Mouse (Mus musculus) myocyte (in vitro differentiated cells): ENCODE measurements around the gene Lax1. TPM values are rescaled to one million over a fixed set of nuclear protein-coding genes. Genes with fewer than 3 reads are reported as not detected.

Experiments used
- H3K27me3 ChIP-seq: one replicate; pipeline ENCODE4 v1.6.1; 2011; ENCODE audit not compliant: control insufficient read depth, insufficient read depth, insufficient read length
- H3K36me3 ChIP-seq: one replicate; pipeline ENCODE4 v1.6.1; 2011; ENCODE audit not compliant: control insufficient read depth, insufficient read depth
- H3K4me2 ChIP-seq: one replicate; pipeline ENCODE4 v1.6.1; 2011; ENCODE audit warnings: low read depth, control low read depth
- H3K4me3 ChIP-seq: one replicate; pipeline ENCODE4 v1.5.1; 2011; ENCODE audit warnings: mild to moderate bottlenecking, control low read depth, moderate library complexity
- H3K79me2 ChIP-seq: one replicate; pipeline ENCODE4 v1.6.1; 2011; ENCODE audit not compliant: control insufficient read depth, insufficient read depth
- H3ac ChIP-seq: one replicate; pipeline ENCODE4 v1.6.1; 2011; ENCODE audit not compliant: control insufficient read depth, insufficient read length
- CEBPB ChIP-seq: IDR thresholded peaks from 2 replicates; pipeline ENCODE4 v1.6.1; 2011; ENCODE audit warnings: mild to moderate bottlenecking, moderate library complexity; ENCODE audit not compliant: poor library complexity, insufficient read depth, severe bottlenecking
- E2F4 ChIP-seq: IDR thresholded peaks from one replicate; pipeline ENCODE4 v1.6.1; 2011; ENCODE audit warnings: mild to moderate bottlenecking, control low read depth, moderate library complexity; ENCODE audit not compliant: insufficient read depth
- MAX ChIP-seq: IDR thresholded peaks from one replicate; pipeline ENCODE4 v1.6.1; 2011; ENCODE audit warnings: low read depth, mild to moderate bottlenecking, control low read depth
- MYOD1 ChIP-seq, 3 experiments: IDR thresholded peaks; one replicate each; pipeline ENCODE4 v1.6.1; 2011; ENCODE audit warnings: control low read depth in 2 of 3, low read depth in 2 of 3, mild to moderate bottlenecking in 2 of 3, moderate library complexity in 1 of 3; ENCODE audit not compliant: insufficient read length in 2 of 3, control insufficient read depth in 1 of 3
- MYOG ChIP-seq, 3 experiments: IDR thresholded peaks; one replicate each; pipeline ENCODE4 v1.6.1; 2011; ENCODE audit warnings: control low read depth in 2 of 3, low read depth in 2 of 3, mild to moderate bottlenecking in 2 of 3; ENCODE audit not compliant: insufficient read length in 2 of 3, control insufficient read depth in 1 of 3, insufficient read depth in 1 of 3
- POLR2A ChIP-seq: IDR thresholded peaks from one replicate; pipeline ENCODE4 v1.6.1; 2011; ENCODE audit warnings: low read depth, mild to moderate bottlenecking, control low read depth, moderate library complexity; ENCODE audit not compliant: insufficient read length
- SRF ChIP-seq: IDR thresholded peaks from one replicate; pipeline ENCODE4 v1.6.1; 2011; ENCODE audit warnings: low read depth; ENCODE audit not compliant: control insufficient read depth, insufficient read length
- TCF12 ChIP-seq: IDR thresholded peaks from one replicate; pipeline ENCODE4 v1.6.1; 2011; ENCODE audit warnings: mild to moderate bottlenecking, control low read depth; ENCODE audit not compliant: poor library complexity, insufficient read depth, severe bottlenecking
- TCF3 ChIP-seq: IDR thresholded peaks from one replicate; pipeline ENCODE4 v1.6.1; 2011; ENCODE audit warnings: low read depth, control low read depth; ENCODE audit not compliant: insufficient read length
- USF1 ChIP-seq: IDR thresholded peaks from one replicate; pipeline ENCODE4 v1.6.1; 2011; ENCODE audit warnings: low read depth, mild to moderate bottlenecking, control low read depth, moderate library complexity
- polyA plus RNA-seq: library from polyadenylated mRNA; unstranded; fragments of >200 nt; fragmentation: generic; extraction: Trizol; gene quantifications from one replicate; pipeline ENCODE4 v1.2.1, GENCODE M21; 2012; ENCODE audit warnings: missing spikeins

Gene Lax1
- polyA plus RNA-seq, 1 experiment = 0.05 TPM

- no peak overlapping the region for H3K4me3 ChIP-seq
- H3ac ChIP-seq = no peak overlapping the region
- no peaks in the 10 kb centered on the region for H3K79me2 ChIP-seq
Measured at GRCm38 (mm10) chr1:133632168-133632567, 57.7 kb downstream of the Lax1 start.

More at GRCm38 (mm10) chr1:133632168-133632567, 57.7 kb downstream of the Lax1 start:
- TF ChIP-seq MAX = no peak
- no peak for TF ChIP-seq POLR2A
- no peak for TF ChIP-seq CEBPB
- no peak for TF ChIP-seq MYOD1 (IDR thresholded peaks at IDR 0.05; ENCODE audit: control insufficient read depth in 1 of 3, insufficient read length in 2 of 3, low read depth in 2 of 3)
- no peak for TF ChIP-seq MYOG (IDR thresholded peaks at IDR 0.05; ENCODE audit: control insufficient read depth in 1 of 3, insufficient read depth in 1 of 3, insufficient read length in 2 of 3, low read depth in 2 of 3)
- no peak for TF ChIP-seq SRF
- no peak for TF ChIP-seq TCF12
- TF ChIP-seq USF1 = no peak
- TF ChIP-seq E2F4 = no peak
- no peak for TF ChIP-seq TCF3
- Histone ChIP-seq H3K27me3 (no peaks in the 10 kb centered on the region), H3K36me3 (peaks cover 84% of the 10 kb centered on the region), H3K4me2 (no peak overlapping the region)

Other genes with a start within 250 kb of the Lax1 start
- gene Snrpe, start 79.8 kb downstream of the Lax1 start, polyA plus RNA-seq = 240 TPM
- gene Zbed6, start 29.2 kb downstream of the Lax1 start, polyA plus RNA-seq = 3.2 TPM
- gene Gm38394, start 28.8 kb downstream of the Lax1 start, polyA plus RNA-seq = 2.6 TPM
- gene Atp2b4, start 110.9 kb upstream of the Lax1 start, polyA plus RNA-seq = 28.1 TPM
- gene Optc, start 217.9 kb upstream of the Lax1 start, polyA plus RNA-seq = 0.49 TPM
- 2.3 TPM for gene Prelp, start 231.3 kb upstream of the Lax1 start, polyA plus RNA-seq